Mouse (Mus musculus) intestine, postnatal 0 days (tissue): ENCODE data around the gene Mettl7a1. TPM values are rescaled to one million over a fixed set of nuclear protein-coding genes. Genes with fewer than 3 reads are reported as not detected.
"Not testable (repeated sequence)": the region's sequence is repeated elsewhere in the genome, so short reads cannot be mapped to it uniquely, and the experiment has no call there.

ENCODE experiments used
- ATAC-seq: fragments of 200-750 bp; cut with Nextera tagmentation; 2 replicates; pipeline ENCODE4 v1.8.0; 2017; ENCODE audit warnings: mild to moderate bottlenecking, moderate TSS enrichment, moderate library complexity
- H3K27ac ChIP-seq: fragments of 300-500 bp; sonication (generic); 2 replicates; pipeline ENCODE4 v1.5.1; 2014; ENCODE audit warnings: mild to moderate bottlenecking, low read depth, low read length, moderate library complexity
- H3K27me3 ChIP-seq: fragments of 300-500 bp; sonication (generic); replicated peaks from 2 replicates; pipeline ENCODE4 v1.6.1; 2014; ENCODE audit warnings: low read length, mixed read lengths; ENCODE audit not compliant: control insufficient read depth, insufficient read depth
- H3K36me3 ChIP-seq: fragments of 300-500 bp; sonication (generic); 2 replicates; pipeline ENCODE4 v1.6.1; 2014; ENCODE audit warnings: mild to moderate bottlenecking, moderate library complexity; ENCODE audit not compliant: control insufficient read depth, insufficient read depth
- H3K4me1 ChIP-seq: fragments of 300-500 bp; sonication (generic); replicated peaks from 2 replicates; pipeline ENCODE4 v1.6.1; 2014; ENCODE audit warnings: antibody characterized with exemption, low read length, mixed read lengths; ENCODE audit not compliant: control insufficient read depth, insufficient read depth
- H3K4me2 ChIP-seq: fragments of 300-500 bp; sonication (generic); replicated peaks from 2 replicates; pipeline ENCODE4 v1.6.1; 2014; ENCODE audit warnings: low read depth, mild to moderate bottlenecking, moderate library complexity
- H3K4me3 ChIP-seq: fragments of 300-500 bp; sonication (generic); 2 replicates; pipeline ENCODE4 v1.5.1; 2014; ENCODE audit warnings: low read depth, low read length
- H3K9ac ChIP-seq: fragments of 300-500 bp; sonication (generic); 2 replicates; pipeline ENCODE4 v1.6.1; 2014; ENCODE audit warnings: mild to moderate bottlenecking, low read depth, low read length
- H3K9me3 ChIP-seq: fragments of 300-500 bp; sonication (generic); 2 replicates; pipeline ENCODE4 v1.6.1; 2016; ENCODE audit warnings: mixed run types; ENCODE audit not compliant: control insufficient read depth
- CTCF ChIP-seq: sonication (generic); IDR thresholded peaks from 2 replicates; pipeline ENCODE4 v1.5.1; 2016; ENCODE audit warnings: low read depth, mild to moderate bottlenecking, control low read depth, antibody characterized with exemption, moderate library complexity
- WGBS: fragments of 180-500 bp; shearing (Covaris S2); extraction: QIAGEN DNeasy Blood & Tissue Kit; methylation state at CpG from one replicate; pipeline ENCODE4 v1.1.7; 2014; 5-methylcytosine and 5-hydroxymethylcytosine counted together
- polyA plus RNA-seq: library from polyadenylated mRNA; unstranded; fragments of >200 nt; fragmentation: Nextera tagmentation; extraction: Ambion mirVana; gene quantifications from 2 replicates; pipeline ENCODE4 v1.2.1, GENCODE M21; 2015

Gene Mettl7a1
- polyA plus RNA-seq, 1 experiment from 2014 or later: 6.8 TPM

- not testable (repeated sequence) for H3K4me2 ChIP-seq, H3K9me3 ChIP-seq, H3K27me3 ChIP-seq, H3K4me1 ChIP-seq, H3K36me3 ChIP-seq, H3K27ac ChIP-seq, H3K9ac ChIP-seq, H3K4me3 ChIP-seq
- 75% methylated on average over 3 of the region's 10 CpGs for WGBS
- ATAC-seq: peak; percentile 25; the same call in 1 of the 2 replicates
- peak; percentile 35 for TF ChIP-seq CTCF
These were observed 28.4 kb downstream of the Mettl7a1 start for GRCm38 (mm10) chr15:100332077-100332961.

GRCm38 (mm10) chr15:100334629-100335028 is 30.7 kb downstream of the Mettl7a1 start, which contains the start of gene Mettl7a3:
Mettl7a3 (plus strand) TSS chr15:100334929.
- ATAC-seq: no peak
- TF ChIP-seq CTCF: no peak
- 77% methylated on average over 10 of the region's 10 CpGs for WGBS
- no peak within 1 kb of the TSS for H3K9ac ChIP-seq
- H3K36me3 ChIP-seq: no peaks in the 10 kb centered on the region
- no peak within 1 kb of the TSS for H3K4me3 ChIP-seq
- no peaks in the 10 kb centered on the region for H3K27me3 ChIP-seq
- H3K4me1 ChIP-seq: no peaks in the 10 kb centered on the region
- no peak within 1 kb of the TSS for H3K27ac ChIP-seq
- no peaks in the 10 kb centered on the region for H3K9me3 ChIP-seq
- H3K4me2 ChIP-seq: no peak within 1 kb of the TSS

- not testable (repeated sequence) for H3K4me2 ChIP-seq, H3K36me3 ChIP-seq, H3K4me1 ChIP-seq, H3K27ac ChIP-seq, H3K27me3 ChIP-seq, H3K9ac ChIP-seq, H3K9me3 ChIP-seq, H3K4me3 ChIP-seq
- peak; percentile 9; the same call in 1 of the 2 replicates for ATAC-seq
These were observed 33.4 kb downstream of the Mettl7a1 start for GRCm38 (mm10) chr15:100337328-100337727.

- not testable (repeated sequence) for H3K4me3 ChIP-seq, H3K36me3 ChIP-seq, H3K4me2 ChIP-seq, H3K9ac ChIP-seq, H3K27ac ChIP-seq, H3K4me1 ChIP-seq, H3K9me3 ChIP-seq, H3K27me3 ChIP-seq
- ATAC-seq: peak; percentile 29; the same call in 1 of the 2 replicates
- whole genome bisulfite sequencing: 10% methylated on average over 9 of the region's 10 CpGs
- peak; percentile 69 for TF ChIP-seq CTCF
These were observed 33.9 kb downstream of the Mettl7a1 start for GRCm38 (mm10) chr15:100337847-100338246.

GRCm38 (mm10) chr15:100341314-100341980 is 37.5 kb downstream of the Mettl7a1 start:
- not testable (repeated sequence) for H3K4me1 ChIP-seq, H3K4me3 ChIP-seq, H3K36me3 ChIP-seq, H3K9ac ChIP-seq, H3K9me3 ChIP-seq, H3K27ac ChIP-seq, H3K4me2 ChIP-seq, H3K27me3 ChIP-seq, ATAC-seq
- 51% methylated on average over 4 of the region's 5 CpGs for WGBS

GRCm38 (mm10) chr15:100345484-100345883 is 41.5 kb downstream of the Mettl7a1 start:
- Histone ChIP-seq H3K4me3 (no peak overlapping the region), H3K27me3 (no peaks in the 10 kb centered on the region), H3K36me3 (no peaks in the 10 kb centered on the region), H3K4me1 (no peaks in the 10 kb centered on the region), H3K9me3 (no peaks in the 10 kb centered on the region), H3K9ac (no peak overlapping the region), H3K27ac (no peak overlapping the region), H3K4me2 (no peak overlapping the region)
- TF ChIP-seq CTCF: no peak
- ATAC-seq: no peak
